ENCODE assay signal across 8 mouse cellular contexts in genomic region chr7:144469908-144470544, GRCm38 (mm10). TPM values are rescaled to one million over a fixed set of nuclear protein-coding genes. Genes with fewer than 3 reads are reported as not detected.
DNase-seq lines count a peak whose midpoint lies in the region; ATAC-seq and TF ChIP-seq lines count a peak whose summit lies in the region.

No protein-coding gene starts in this region.

- peak overlapping the region; percentile 86 for H3K9ac ChIP-seq in embryonic facial prominence, embryonic 11.5 days (replicated peaks; ENCODE audit: low read length)
- H3K9ac ChIP-seq in hindbrain, embryonic 14.5 days = peak overlapping the region; percentile 95
- H3K9ac ChIP-seq in lung, postnatal 0 days (replicated peaks; ENCODE audit: low read depth) = peak overlapping the region; percentile 92
- H3K9ac ChIP-seq in stomach, postnatal 0 days (ENCODE audit: low read length) = peak overlapping the region; percentile 98

- DNase-seq in embryonic facial prominence, embryonic 11.5 days (ENCODE audit: low spot score) = peak; percentile 7
- DNase-seq in hindbrain, embryonic 14.5 days (ENCODE audit: low spot score) = no peak
- DNase-seq in lung, postnatal 0 days (ENCODE audit: low spot score) = peak; percentile 64
- DNase-seq in stomach, postnatal 0 days (ENCODE audit: low spot score) = peak; percentile 42
- no peak for DNase-seq in gastrocnemius, postnatal 10 days
- no peak for DNase-seq in urinary bladder, postnatal 4 days (ENCODE audit: low spot score in 2 of 2)

- H3K36me3 ChIP-seq in megakaryocyte, embryonic 14.5 days (replicated peaks; ENCODE audit: low read length) = peaks cover 61% of the 10 kb centered on the region
- peaks cover 3% of the 10 kb centered on the region; the same call in 1 of the 2 replicates for H3K36me3 ChIP-seq in embryonic facial prominence, embryonic 11.5 days (replicated peaks; ENCODE audit: control insufficient read depth, insufficient read depth, low read depth, low read length)
- peaks cover 11% of the 10 kb centered on the region for H3K36me3 ChIP-seq in hindbrain, embryonic 14.5 days (replicated peaks; ENCODE audit: control insufficient read depth, insufficient read depth)
- 0 out of 2 replicates have a peak, but pooled peaks cover 8% of the 10 kb centered on the region for H3K36me3 ChIP-seq in lung, postnatal 0 days (ENCODE audit: insufficient read depth, low read length)
- peaks cover 5% of the 10 kb centered on the region; the same call in 1 of the 2 replicates for H3K36me3 ChIP-seq in stomach, postnatal 0 days (ENCODE audit: control insufficient read depth, insufficient read depth, low read length)

- TF ChIP-seq EP300 in lung, postnatal 0 days (IDR thresholded peaks at IDR 0.05) = no peak
- no peak for TF ChIP-seq EP300 in stomach, postnatal 0 days (optimal IDR thresholded peaks at IDR 0.05)

- H3K4me3 ChIP-seq in megakaryocyte, embryonic 14.5 days (replicated peaks) = peak overlapping the region; percentile 87
- H3K4me3 ChIP-seq in embryonic facial prominence, embryonic 11.5 days (ENCODE audit: low read depth, low read length) = peak overlapping the region; percentile 90
- H3K4me3 ChIP-seq in hindbrain, embryonic 14.5 days (replicated peaks; ENCODE audit: low read length) = peak overlapping the region; percentile 87
- peak overlapping the region; percentile 86 for H3K4me3 ChIP-seq in lung, postnatal 0 days (ENCODE audit: low read depth, low read length)
- peak overlapping the region; percentile 90 for H3K4me3 ChIP-seq in stomach, postnatal 0 days (ENCODE audit: low read depth, low read length)

- H3K4me2 ChIP-seq in embryonic facial prominence, embryonic 11.5 days (ENCODE audit: low read depth, low read length) = peak overlapping the region; percentile 54
- peak overlapping the region; percentile 77 for H3K4me2 ChIP-seq in hindbrain, embryonic 14.5 days (replicated peaks)
- peak overlapping the region; percentile 87 for H3K4me2 ChIP-seq in lung, postnatal 0 days (replicated peaks; ENCODE audit: low read depth, low read length)
- H3K4me2 ChIP-seq in stomach, postnatal 0 days (replicated peaks; ENCODE audit: low read depth) = peak overlapping the region; percentile 77

- peaks cover 92% of the 10 kb centered on the region for H3K4me1 ChIP-seq in megakaryocyte, embryonic 14.5 days
- peaks cover 5% of the 10 kb centered on the region; the same call in 1 of the 2 replicates for H3K4me1 ChIP-seq in embryonic facial prominence, embryonic 11.5 days (ENCODE audit: control insufficient read depth, insufficient read depth, low read length)
- peaks cover 18% of the 10 kb centered on the region for H3K4me1 ChIP-seq in hindbrain, embryonic 14.5 days (replicated peaks; ENCODE audit: control insufficient read depth, insufficient read depth, low read length)
- H3K4me1 ChIP-seq in lung, postnatal 0 days (ENCODE audit: insufficient read depth, low read depth, low read length) = peaks cover 14% of the 10 kb centered on the region
- no peaks in the 10 kb centered on the region for H3K4me1 ChIP-seq in stomach, postnatal 0 days (replicated peaks; ENCODE audit: control insufficient read depth, insufficient read depth)

- 1% methylated on average over 31 of the region's 31 CpGs for WGBS in embryonic facial prominence, embryonic 11.5 days
- WGBS in hindbrain, embryonic 14.5 days = 3% methylated on average over 31 of the region's 31 CpGs
- 3% methylated on average over 31 of the region's 31 CpGs for WGBS in lung, postnatal 0 days
- 2% methylated on average over 31 of the region's 31 CpGs for WGBS in stomach, postnatal 0 days

- ATAC-seq in megakaryocyte, adult 5-6 weeks (ENCODE audit: poor library complexity, severe bottlenecking) = no peak
- ATAC-seq in embryonic facial prominence, embryonic 11.5 days (replicated peaks; ENCODE audit: insufficient number of reproducible peaks, low FRiP score, low TSS enrichment, low read depth) = peak; percentile 17; the same call in 1 of the 2 replicates
- peak; percentile 34 for ATAC-seq in hindbrain, embryonic 14.5 days (ENCODE audit: low FRiP score)
- ATAC-seq in lung, postnatal 0 days = peak; percentile 40
- ATAC-seq in stomach, postnatal 0 days (ENCODE audit: low FRiP score, low TSS enrichment) = peak; percentile 38

- peaks cover 4% of the 10 kb centered on the region for H3K27me3 ChIP-seq in megakaryocyte, embryonic 14.5 days (replicated peaks)
- no peaks in the 10 kb centered on the region for H3K27me3 ChIP-seq in embryonic facial prominence, embryonic 11.5 days (ENCODE audit: control insufficient read depth, insufficient read depth, low read length)
- H3K27me3 ChIP-seq in hindbrain, embryonic 14.5 days (ENCODE audit: control insufficient read depth, insufficient read depth, low read length) = no peaks in the 10 kb centered on the region
- no peaks in the 10 kb centered on the region for H3K27me3 ChIP-seq in lung, postnatal 0 days (replicated peaks; ENCODE audit: insufficient read depth, low read length)
- H3K27me3 ChIP-seq in stomach, postnatal 0 days (ENCODE audit: control insufficient read depth, insufficient read depth, low read length) = no peaks in the 10 kb centered on the region

- peaks cover 9% of the 10 kb centered on the region for H3K9me3 ChIP-seq in megakaryocyte, embryonic 14.5 days
- no peaks in the 10 kb centered on the region for H3K9me3 ChIP-seq in embryonic facial prominence, embryonic 11.5 days (replicated peaks; ENCODE audit: control insufficient read depth, low read length)
- H3K9me3 ChIP-seq in hindbrain, embryonic 14.5 days (ENCODE audit: control insufficient read depth, low read length) = no peaks in the 10 kb centered on the region
- no peaks in the 10 kb centered on the region for H3K9me3 ChIP-seq in lung, postnatal 0 days (ENCODE audit: low read length)
- H3K9me3 ChIP-seq in stomach, postnatal 0 days (ENCODE audit: control insufficient read depth, low read length) = no peaks in the 10 kb centered on the region

- H3K27ac ChIP-seq in embryonic facial prominence, embryonic 11.5 days (replicated peaks; ENCODE audit: low read depth, low read length) = no peak overlapping the region
- peak overlapping the region; percentile 46; the same call in 1 of the 2 replicates for H3K27ac ChIP-seq in hindbrain, embryonic 14.5 days
- peak overlapping the region; percentile 95 for H3K27ac ChIP-seq in lung, postnatal 0 days (ENCODE audit: low read length)
- peak overlapping the region; percentile 98 for H3K27ac ChIP-seq in stomach, postnatal 0 days (replicated peaks)

- TF ChIP-seq CTCF in lung, postnatal 0 days (IDR thresholded peaks at IDR 0.05) = no peak
- no peak for TF ChIP-seq CTCF in stomach, postnatal 0 days (IDR thresholded peaks at IDR 0.05; ENCODE audit: low read depth)

RNA-seq across cellular contexts. Expression of gene Cttn, which starts 0.8 kb away (rescaled TPM):
- polyA plus RNA-seq in megakaryocyte, embryonic 14.5 days (2012; ENCODE audit: insufficient read depth, low replicate concordance) = 83.6 and 311 TPM in 2 replicates
- total RNA-seq in megakaryocyte, adult 5-6 weeks (2015) = 0.04 and 0.30 TPM in 2 replicates
- total RNA-seq in megakaryocyte, adult 5-6 weeks (2017) = 0.22 and 1.3 TPM in 2 replicates
- 162 and 169 TPM in 2 replicates for polyA plus RNA-seq in embryonic facial prominence, embryonic 11.5 days (2014; fragmentation: Nextera tagmentation; extraction: Ambion mirVana)
- 165 and 174 TPM in 2 replicates for polyA plus RNA-seq in hindbrain, embryonic 14.5 days (2014; fragmentation: Nextera tagmentation; extraction: Ambion mirVana)
- 128 and 131 TPM in 2 replicates for polyA plus RNA-seq in lung, postnatal 0 days (2015; fragmentation: Nextera tagmentation; extraction: Ambion mirVana)
- 137 and 141 TPM in 2 replicates for polyA plus RNA-seq in stomach, postnatal 0 days (2015; fragmentation: Nextera tagmentation; extraction: Ambion mirVana)
- total RNA-seq in gastrocnemius, postnatal 10 days (2021) = 10 to 100 TPM; 55.7 to 62.8 TPM

Comparison
In these comparisons a context has a peak if more than half of its experiments do, and no peak if none do; other contexts are left out.
1. DNase-seq: peak in embryonic facial prominence, embryonic 11.5 days (single experiment), lung, postnatal 0 days (single experiment) and stomach, postnatal 0 days (single experiment); none in hindbrain, embryonic 14.5 days (single experiment), gastrocnemius, postnatal 10 days (single experiment) and urinary bladder, postnatal 4 days (0 of 2).
2. Peak in every context shown above with its lines, with median percentiles within 50 percentile points of each other: H3K4me3 ChIP-seq, H3K4me2 ChIP-seq and H3K9ac ChIP-seq.